Mouse (Mus musculus) hindbrain, embryonic 13.5 days (tissue): ENCODE results near the gene Ern1. TPM values are rescaled to one million over a fixed set of nuclear protein-coding genes. Genes with fewer than 3 reads are reported as not detected.
"Not testable (repeated sequence)": the region's sequence is repeated elsewhere in the genome, so short reads cannot be mapped to it uniquely, and the experiment has no call there.

Experiments used
- ATAC-seq: fragments of 200-750 bp; cut with Nextera tagmentation; 2 replicates; pipeline ENCODE4 v1.8.0; 2017; ENCODE audit warnings: moderate TSS enrichment; ENCODE audit not compliant: low FRiP score
- H3K27ac ChIP-seq: fragments of 300-500 bp; sonication (generic); 2 replicates; pipeline ENCODE4 v1.5.1; 2015; ENCODE audit warnings: inconsistent platforms, mild to moderate bottlenecking, moderate library complexity
- H3K27me3 ChIP-seq: fragments of 300-500 bp; sonication (generic); 2 replicates; pipeline ENCODE4 v1.6.1; 2015; ENCODE audit warnings: mild to moderate bottlenecking, inconsistent platforms
- H3K36me3 ChIP-seq: fragments of 300-500 bp; sonication (generic); 2 replicates; pipeline ENCODE4 v1.6.1; 2015; ENCODE audit warnings: mild to moderate bottlenecking, inconsistent platforms
- H3K4me1 ChIP-seq: fragments of 300-500 bp; sonication (generic); replicated peaks from 2 replicates; pipeline ENCODE4 v1.6.1; 2015; ENCODE audit warnings: inconsistent platforms
- H3K4me2 ChIP-seq: fragments of 300-500 bp; sonication (generic); 2 replicates; pipeline ENCODE4 v1.6.1; 2015; ENCODE audit warnings: inconsistent platforms, mild to moderate bottlenecking, moderate library complexity
- H3K4me3 ChIP-seq: fragments of 300-500 bp; sonication (generic); 2 replicates; pipeline ENCODE4 v1.5.1; 2015; ENCODE audit warnings: mild to moderate bottlenecking, inconsistent platforms
- H3K9ac ChIP-seq: fragments of 300-500 bp; sonication (generic); 2 replicates; pipeline ENCODE4 v1.6.1; 2015; ENCODE audit warnings: mild to moderate bottlenecking, inconsistent platforms
- H3K9me3 ChIP-seq: fragments of 300-500 bp; sonication (generic); 2 replicates; pipeline ENCODE4 v1.6.1; 2016; ENCODE audit warnings: inconsistent platforms
- WGBS: fragments of 180-500 bp; shearing (Covaris S2); methylation state at CpG from one replicate; pipeline ENCODE4 v1.1.7; 2015; 5-methylcytosine and 5-hydroxymethylcytosine counted together
- polyA plus RNA-seq: library from polyadenylated mRNA; unstranded; fragments of >200 nt; fragmentation: Nextera tagmentation; extraction: Ambion mirVana; gene quantifications from 2 replicates; pipeline ENCODE4 v1.2.1, GENCODE M21; 2015

The Ern1 gene
- polyA plus RNA-seq, 1 experiment from 2014 or later = 6.1 TPM

- no peak overlapping the region for H3K27ac ChIP-seq
- H3K36me3 ChIP-seq = no peaks in the 10 kb centered on the region
- 0 out of 2 replicates have a peak, but pooled peaks cover 3% of the 10 kb centered on the region for H3K4me1 ChIP-seq
- H3K4me3 ChIP-seq = no peak overlapping the region
- WGBS = 89% methylated on average over 1 of the region's 1 CpGs
- H3K27me3 ChIP-seq = no peaks in the 10 kb centered on the region
- no peak overlapping the region for H3K9ac ChIP-seq
- no peak overlapping the region for H3K4me2 ChIP-seq
- H3K9me3 ChIP-seq = no peaks in the 10 kb centered on the region
- no peak for ATAC-seq
Observed at GRCm38 (mm10) chr11:106471629-106472028, 16.0 kb downstream of the Ern1 start.

- no peak overlapping the region for H3K27ac ChIP-seq
- no peaks in the 10 kb centered on the region for H3K9me3 ChIP-seq
- no peak overlapping the region for H3K4me3 ChIP-seq
- no peaks in the 10 kb centered on the region for H3K27me3 ChIP-seq
- no peak overlapping the region for H3K4me2 ChIP-seq
- H3K4me1 ChIP-seq = peaks cover 3% of the 10 kb centered on the region; the same call in 1 of the 2 replicates
- no peak for ATAC-seq
- no peak overlapping the region for H3K9ac ChIP-seq
- WGBS = 97% methylated on average over 1 of the region's 1 CpGs
- no peaks in the 10 kb centered on the region for H3K36me3 ChIP-seq
Observed at GRCm38 (mm10) chr11:106468509-106468908, 19.1 kb downstream of the Ern1 start.

- 92% methylated on average over 4 of the region's 4 CpGs for WGBS
Observed at GRCm38 (mm10) chr11:106465932-106466331, 21.7 kb downstream of the Ern1 start.

GRCm38 (mm10) chr11:106465545-106465903 lies 22.1 kb downstream of the Ern1 start:
- 97% methylated on average over 1 of the region's 1 CpGs for WGBS
- H3K4me3 ChIP-seq = no peak overlapping the region
- H3K36me3 ChIP-seq = no peaks in the 10 kb centered on the region
- no peaks in the 10 kb centered on the region for H3K27me3 ChIP-seq
- H3K9ac ChIP-seq = no peak overlapping the region
- H3K4me1 ChIP-seq = no peaks in the 10 kb centered on the region; the same call in 1 of the 2 replicates
- H3K27ac ChIP-seq = no peak overlapping the region
- H3K4me2 ChIP-seq = no peak overlapping the region
- no peaks in the 10 kb centered on the region for H3K9me3 ChIP-seq
- ATAC-seq = no peak

More at GRCm38 (mm10) chr11:106465932-106466331, 21.7 kb downstream of the Ern1 start:
- H3K4me3 ChIP-seq = no peak overlapping the region
- H3K36me3 ChIP-seq = no peaks in the 10 kb centered on the region
- H3K27me3 ChIP-seq = no peaks in the 10 kb centered on the region
- H3K4me2 ChIP-seq = no peak overlapping the region
- no peaks in the 10 kb centered on the region for H3K9me3 ChIP-seq
- ATAC-seq = no peak
- H3K27ac ChIP-seq = no peak overlapping the region
- H3K4me1 ChIP-seq = no peaks in the 10 kb centered on the region; the same call in 1 of the 2 replicates
- no peak overlapping the region for H3K9ac ChIP-seq

- ATAC-seq = no peak
- 89% methylated on average over 4 of the region's 4 CpGs for WGBS
- no peaks in the 10 kb centered on the region; the same call in 1 of the 2 replicates for H3K4me1 ChIP-seq
Observed at GRCm38 (mm10) chr11:106464681-106465544, 22.7 kb downstream of the Ern1 start.

GRCm38 (mm10) chr11:106463845-106464244 lies 23.8 kb downstream of the Ern1 start:
- Histone ChIP-seq H3K27ac (no peak overlapping the region), H3K36me3 (no peaks in the 10 kb centered on the region), H3K4me2 (no peak overlapping the region), H3K27me3 (no peaks in the 10 kb centered on the region), H3K4me1 (no peaks in the 10 kb centered on the region; the same call in 1 of the 2 replicates), H3K9ac (no peak overlapping the region), H3K4me3 (no peak overlapping the region), H3K9me3 (no peaks in the 10 kb centered on the region)
- no peak for ATAC-seq
- WGBS = 74% methylated on average over 5 of the region's 5 CpGs

More at GRCm38 (mm10) chr11:106464681-106465544, 22.7 kb downstream of the Ern1 start:
- H3K27ac ChIP-seq = no peak overlapping the region
- H3K27me3 ChIP-seq = no peaks in the 10 kb centered on the region
- no peak overlapping the region for H3K4me3 ChIP-seq
- no peaks in the 10 kb centered on the region for H3K36me3 ChIP-seq
- no peaks in the 10 kb centered on the region for H3K9me3 ChIP-seq
- no peak overlapping the region for H3K9ac ChIP-seq
- no peak overlapping the region for H3K4me2 ChIP-seq

GRCm38 (mm10) chr11:106462309-106462708 lies 25.3 kb downstream of the Ern1 start:
- Histone ChIP-seq H3K4me2 (no peak overlapping the region), H3K9me3 (no peaks in the 10 kb centered on the region), H3K4me1 (no peaks in the 10 kb centered on the region; the same call in 1 of the 2 replicates), H3K9ac (no peak overlapping the region), H3K27me3 (no peaks in the 10 kb centered on the region), H3K27ac (no peak overlapping the region), H3K36me3 (no peaks in the 10 kb centered on the region), H3K4me3 (no peak overlapping the region)
- no peak for ATAC-seq
- WGBS = 88% methylated on average over 3 of the region's 3 CpGs

- no peak for ATAC-seq
- H3K4me1 ChIP-seq = no peaks in the 10 kb centered on the region; the same call in 1 of the 2 replicates
- no peak overlapping the region for H3K27ac ChIP-seq
- no peak overlapping the region for H3K9ac ChIP-seq
- 0 out of 2 replicates have a peak, but pooled peaks cover under 1% of the 10 kb centered on the region for H3K36me3 ChIP-seq
- H3K4me2 ChIP-seq = no peak overlapping the region
- H3K27me3 ChIP-seq = no peaks in the 10 kb centered on the region
- WGBS = 85% methylated on average over 5 of the region's 5 CpGs
- H3K4me3 ChIP-seq = no peak overlapping the region
- no peaks in the 10 kb centered on the region for H3K9me3 ChIP-seq
Observed at GRCm38 (mm10) chr11:106461145-106461932, 26.3 kb downstream of the Ern1 start.

GRCm38 (mm10) chr11:106460671-106461070 lies 27.0 kb downstream of the Ern1 start:
- Histone ChIP-seq H3K9me3 (no peaks in the 10 kb centered on the region), H3K4me3 (no peak overlapping the region), H3K27ac (no peak overlapping the region), H3K36me3 (0 out of 2 replicates have a peak, but pooled peaks cover 3% of the 10 kb centered on the region), H3K27me3 (no peaks in the 10 kb centered on the region), H3K9ac (no peak overlapping the region), H3K4me1 (no peaks in the 10 kb centered on the region; the same call in 1 of the 2 replicates), H3K4me2 (no peak overlapping the region)
- 98% methylated on average over 1 of the region's 1 CpGs for WGBS
- ATAC-seq = no peak

- 93% methylated on average over 4 of the region's 4 CpGs for WGBS
- Histone ChIP-seq H3K4me3 (no peak overlapping the region), H3K9me3 (no peaks in the 10 kb centered on the region), H3K9ac (no peak overlapping the region), H3K36me3 (0 out of 2 replicates have a peak, but pooled peaks cover 3% of the 10 kb centered on the region), H3K27me3 (no peaks in the 10 kb centered on the region), H3K27ac (no peak overlapping the region), H3K4me1 (no peaks in the 10 kb centered on the region), H3K4me2 (no peak overlapping the region)
- ATAC-seq = no peak
Observed at GRCm38 (mm10) chr11:106458540-106458939, 29.1 kb downstream of the Ern1 start.

GRCm38 (mm10) chr11:106443646-106444045 lies 44.0 kb downstream of the Ern1 start:
- Histone ChIP-seq H3K4me3 (no peak overlapping the region), H3K4me2 (no peak overlapping the region), H3K9me3 (no peaks in the 10 kb centered on the region), H3K4me1 (no peaks in the 10 kb centered on the region), H3K9ac (no peak overlapping the region), H3K36me3 (no peaks in the 10 kb centered on the region), H3K27me3 (no peaks in the 10 kb centered on the region), H3K27ac (no peak overlapping the region)
- WGBS = 50% methylated on average over 3 of the region's 3 CpGs
- no peak for ATAC-seq

GRCm38 (mm10) chr11:106442564-106442963 lies 45.1 kb downstream of the Ern1 start:
- not testable (repeated sequence) for H3K4me1 ChIP-seq, H3K27me3 ChIP-seq, H3K36me3 ChIP-seq, ATAC-seq, H3K27ac ChIP-seq, H3K4me2 ChIP-seq, H3K9ac ChIP-seq, H3K4me3 ChIP-seq, H3K9me3 ChIP-seq
- WGBS = 97% methylated on average over 2 of the region's 2 CpGs
